Mouse (Mus musculus): ENCODE measurements around the gene Eftud2.
A peak's percentile ranks its signal among the peaks of the same experiment; 100 is the strongest.

The Eftud2 gene

GRCm38 (mm10) chr11:102879558-102879957 is 1.2 kb downstream of the Eftud2 start:
- no peak for DNase-seq (ENCODE audit: low spot score)

GRCm38 (mm10) chr11:102874801-102875334 is 5.9 kb downstream of the Eftud2 start:
- DNase-seq (ENCODE audit: low spot score): peak; percentile 72

GRCm38 (mm10) chr11:102864272-102864671 is 16.5 kb downstream of the Eftud2 start:
- no peak for DNase-seq (ENCODE audit: low spot score)

- peak; percentile 35 for DNase-seq (ENCODE audit: low spot score)
These were observed 20.9 kb downstream of the Eftud2 start for GRCm38 (mm10) chr11:102859933-102860332.

GRCm38 (mm10) chr11:102858951-102859350 is 21.8 kb downstream of the Eftud2 start:
- DNase-seq (ENCODE audit: low spot score): no peak

- no peak for DNase-seq (ENCODE audit: low spot score)
These were observed 24.8 kb downstream of the Eftud2 start for GRCm38 (mm10) chr11:102855941-102856340.

GRCm38 (mm10) chr11:102853760-102854159 is 27.0 kb downstream of the Eftud2 start:
- no peak for DNase-seq (ENCODE audit: low spot score)

- DNase-seq (ENCODE audit: low spot score): no peak
These were observed 28.9 kb downstream of the Eftud2 start for GRCm38 (mm10) chr11:102851883-102852282.

GRCm38 (mm10) chr11:102845926-102846325 is 34.9 kb downstream of the Eftud2 start:
- DNase-seq (ENCODE audit: low spot score): no peak

GRCm38 (mm10) chr11:102838616-102839150 is 42.1 kb downstream of the Eftud2 start:
- DNase-seq (ENCODE audit: low spot score): no peak

GRCm38 (mm10) chr11:102838126-102838525 is 42.7 kb downstream of the Eftud2 start:
- no peak for DNase-seq (ENCODE audit: low spot score)

GRCm38 (mm10) chr11:102837385-102837784 is 43.4 kb downstream of the Eftud2 start:
- no peak for DNase-seq (ENCODE audit: low spot score)

- DNase-seq (ENCODE audit: low spot score): no peak
These were observed 44.6 kb downstream of the Eftud2 start for GRCm38 (mm10) chr11:102836146-102836545.

- DNase-seq (ENCODE audit: low spot score): no peak
These were observed 45.2 kb downstream of the Eftud2 start, which contains the start of gene Higd1b for GRCm38 (mm10) chr11:102835549-102835948. Higd1b (plus strand) TSS chr11:102835849.

GRCm38 (mm10) chr11:102834219-102834618 is 46.6 kb downstream of the Eftud2 start:
- DNase-seq (ENCODE audit: low spot score): no peak

- DNase-seq (ENCODE audit: low spot score): no peak
These were observed 48.0 kb downstream of the Eftud2 start for GRCm38 (mm10) chr11:102832700-102833297.

GRCm38 (mm10) chr11:102830276-102830675 is 50.5 kb downstream of the Eftud2 start:
- no peak for DNase-seq (ENCODE audit: low spot score)

- no peak for DNase-seq (ENCODE audit: low spot score)
These were observed 53.7 kb downstream of the Eftud2 start for GRCm38 (mm10) chr11:102827097-102827496.

GRCm38 (mm10) chr11:102826476-102826875 is 54.3 kb downstream of the Eftud2 start:
- no peak for DNase-seq (ENCODE audit: low spot score)

- no peak for DNase-seq (ENCODE audit: low spot score)
These were observed 59.6 kb downstream of the Eftud2 start for GRCm38 (mm10) chr11:102821231-102821630.

- no peak for DNase-seq (ENCODE audit: low spot score)
These were observed 60.4 kb downstream of the Eftud2 start for GRCm38 (mm10) chr11:102820432-102820831.

GRCm38 (mm10) chr11:102819783-102820385 is 60.9 kb downstream of the Eftud2 start:
- DNase-seq (ENCODE audit: low spot score): no peak

Data from left cerebral cortex, adult 11 months (tissue).